16 mouse cellular contexts compared by ENCODE assay signal in genomic region chr5:150854506-150854905, GRCm38 (mm10).
A peak's percentile ranks its signal among the peaks of the same experiment; 100 is the strongest.
DNase-seq lines count a peak whose midpoint lies in the region; ATAC-seq and TF ChIP-seq lines count a peak whose summit lies in the region.
"Had no signal": no experiment of that assay in that cellular context is flagged by ENCODE, and none has a peak within 500 bp of the region (broad histone marks: within the 10 kb centered on the region; RNA-seq: fewer than 3 reads in every experiment).

No protein-coding gene starts in this region.

- DNase-seq in heart, postnatal 36 days = no peak
- DNase-seq in adrenal gland, adult 18-20 months (ENCODE audit: low spot score in 2 of 2) = peak; percentile 22 to 29
- DNase-seq in brain, embryonic 14.5 days (ENCODE audit: low read depth) = peak; percentile 61
- no peak for DNase-seq in cerebellum, postnatal 14 days
- DNase-seq: cerebellum, adult 9-10 months; gastrocnemius, postnatal 10 days; liver, postnatal 0 days had no signal

- TF ChIP-seq POLR2A in brain, embryonic 14.5 days (IDR thresholded peaks at IDR 0.05; ENCODE audit: borderline replicate concordance, extremely low read depth, insufficient read depth, insufficient read length, poor library complexity, severe bottlenecking) = no peak

- H3K4me2 ChIP-seq in heart, embryonic 16.5 days (ENCODE audit: low read depth, low read length) = peak overlapping the region; percentile 11; the same call in 1 of the 2 replicates
- H3K4me2 ChIP-seq in liver, embryonic 16.5 days (ENCODE audit: low read depth, low read length) = no peak overlapping the region
- no peak overlapping the region for H3K4me2 ChIP-seq in liver, embryonic 12.5 days
- H3K4me2 ChIP-seq: embryonic facial prominence, embryonic 12.5 days; forebrain, embryonic 12.5 days had no signal

- no peak for TF ChIP-seq CTCF in brain, embryonic 14.5 days (IDR thresholded peaks at IDR 0.05; ENCODE audit: borderline replicate concordance, extremely low read depth, insufficient read depth, insufficient read length)

- peaks cover 14% of the 10 kb centered on the region for H3K4me1 ChIP-seq in heart, embryonic 16.5 days (ENCODE audit: control insufficient read depth, insufficient read depth, low read length)
- no peaks in the 10 kb centered on the region for H3K4me1 ChIP-seq in liver, embryonic 16.5 days (ENCODE audit: control insufficient read depth, low read depth, low read length)
- H3K4me1 ChIP-seq in liver, embryonic 12.5 days = no peaks in the 10 kb centered on the region
- H3K4me1 ChIP-seq: embryonic facial prominence, embryonic 12.5 days; forebrain, embryonic 12.5 days; megakaryocyte, embryonic 14.5 days had no signal

- intact Hi-C loops in heart, postnatal 36 days (cut with DNase I) = no loop called here

- ATAC-seq in heart, embryonic 16.5 days (replicated peaks; ENCODE audit: extremely low read depth, insufficient read depth, low FRiP score) = no peak
- ATAC-seq in liver, embryonic 16.5 days (ENCODE audit: low read depth) = peak; percentile 21; the same call in 1 of the 2 replicates
- no peak for ATAC-seq in liver, embryonic 12.5 days
- ATAC-seq in erythroblast, adult 5-6 weeks (replicated peaks; ENCODE audit: low FRiP score, poor library complexity, severe bottlenecking) = no peak
- ATAC-seq: CD4-positive, CD25-positive, alpha-beta regulatory T cell, adult 4 months; liver, postnatal 0 days had no signal

- no peak overlapping the region for H3K9ac ChIP-seq in heart, embryonic 16.5 days (ENCODE audit: low read length)
- no peak overlapping the region for H3K9ac ChIP-seq in liver, embryonic 16.5 days (ENCODE audit: low read depth, low read length)
- no peak overlapping the region for H3K9ac ChIP-seq in liver, embryonic 12.5 days
- H3K9ac ChIP-seq: embryonic facial prominence, embryonic 12.5 days; forebrain, embryonic 12.5 days; liver, postnatal 0 days had no signal

- no peaks in the 10 kb centered on the region for H3K27me3 ChIP-seq in heart, embryonic 16.5 days (ENCODE audit: control insufficient read depth, insufficient read depth, low read length)
- H3K27me3 ChIP-seq in liver, embryonic 16.5 days (ENCODE audit: control insufficient read depth, insufficient read depth, low read depth, low read length) = no peaks in the 10 kb centered on the region
- H3K27me3 ChIP-seq in liver, embryonic 12.5 days (replicated peaks) = no peaks in the 10 kb centered on the region
- H3K27me3 ChIP-seq: embryonic facial prominence, embryonic 12.5 days; forebrain, embryonic 12.5 days; megakaryocyte, embryonic 14.5 days had no signal

- peak overlapping the region; percentile 58 for H3K27ac ChIP-seq in heart, embryonic 16.5 days (ENCODE audit: low read length)
- H3K27ac ChIP-seq in liver, embryonic 16.5 days (ENCODE audit: low read length) = no peak overlapping the region
- H3K27ac ChIP-seq in liver, embryonic 12.5 days = no peak overlapping the region
- H3K27ac ChIP-seq: embryonic facial prominence, embryonic 12.5 days; forebrain, embryonic 12.5 days; stomach, postnatal 0 days had no signal

- H3K36me3 ChIP-seq in heart, embryonic 16.5 days (ENCODE audit: control insufficient read depth, insufficient read depth) = no peaks in the 10 kb centered on the region
- no peaks in the 10 kb centered on the region for H3K36me3 ChIP-seq in liver, embryonic 16.5 days (ENCODE audit: control insufficient read depth, insufficient read depth)
- no peaks in the 10 kb centered on the region for H3K36me3 ChIP-seq in liver, embryonic 12.5 days
- H3K36me3 ChIP-seq: embryonic facial prominence, embryonic 12.5 days; forebrain, embryonic 12.5 days had no signal

- no peaks in the 10 kb centered on the region for H3K9me3 ChIP-seq in heart, embryonic 16.5 days (replicated peaks; ENCODE audit: control insufficient read depth, low read length)
- H3K9me3 ChIP-seq in liver, embryonic 16.5 days (replicated peaks; ENCODE audit: control insufficient read depth, low read length) = no peaks in the 10 kb centered on the region
- no peaks in the 10 kb centered on the region for H3K9me3 ChIP-seq in liver, embryonic 12.5 days (replicated peaks)
- H3K9me3 ChIP-seq: embryonic facial prominence, embryonic 12.5 days; forebrain, embryonic 12.5 days had no signal

- WGBS in heart, embryonic 16.5 days = 11% methylated on average over 1 of the region's 1 CpGs
- 35% methylated on average over 1 of the region's 1 CpGs for WGBS in liver, embryonic 16.5 days (ENCODE audit: insufficient replicate concordance)
- WGBS in liver, embryonic 12.5 days (ENCODE audit: insufficient replicate concordance) = 43% methylated on average over 1 of the region's 1 CpGs

- no peak overlapping the region for H3K4me3 ChIP-seq in heart, embryonic 16.5 days (ENCODE audit: low read length)
- H3K4me3 ChIP-seq in liver, embryonic 16.5 days (ENCODE audit: low read depth, low read length) = no peak overlapping the region
- H3K4me3 ChIP-seq in liver, embryonic 12.5 days = no peak overlapping the region
- H3K4me3 ChIP-seq: embryonic facial prominence, embryonic 12.5 days; forebrain, embryonic 12.5 days; megakaryocyte, embryonic 14.5 days had no signal

Comparison
In these comparisons a context has a peak if more than half of its experiments do, and no peak if none do; other contexts are left out.
1. DNase-seq: peak in adrenal gland, adult 18-20 months (2 of 2) and brain, embryonic 14.5 days (single experiment); none in heart, postnatal 36 days (0 of 2) and cerebellum, postnatal 14 days (0 of 2).